21 mouse cellular contexts compared by ENCODE assay signal in the genomic region with DNA sequence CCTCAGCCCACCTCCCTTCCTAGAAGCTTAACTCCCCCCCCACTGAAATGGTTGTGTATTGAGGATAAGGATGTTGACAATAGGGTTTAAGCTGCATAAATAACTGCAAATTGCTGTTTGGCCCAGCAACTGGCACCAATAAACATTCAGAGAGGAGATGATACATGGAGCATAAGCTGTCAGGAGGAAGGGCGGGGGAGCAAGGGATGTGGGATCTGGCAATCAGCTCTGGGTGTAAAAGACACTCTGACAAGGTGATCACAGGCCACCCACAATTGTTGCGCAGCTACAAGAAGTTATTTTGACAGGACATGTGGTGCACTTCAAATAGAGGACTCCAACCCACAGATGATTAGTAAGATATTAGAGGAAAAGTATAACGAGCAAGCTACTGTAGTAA.
DNase-seq lines count a peak whose midpoint lies in the region; ATAC-seq lines count a peak whose summit lies in the region.
"Had no signal": no experiment of that assay in that cellular context is flagged by ENCODE, and none has a peak within 500 bp of the region (broad histone marks: within the 10 kb centered on the region; RNA-seq: fewer than 3 reads in every experiment).

No protein-coding gene starts in this region.

- H3K36me3 ChIP-seq in forebrain, embryonic 11.5 days (ENCODE audit: control insufficient read depth, insufficient read depth, low read length): no peaks in the 10 kb centered on the region
- no peaks in the 10 kb centered on the region for H3K36me3 ChIP-seq in forebrain, embryonic 10.5 days (replicated peaks)
- no peaks in the 10 kb centered on the region for H3K36me3 ChIP-seq in midbrain, embryonic 14.5 days (ENCODE audit: control insufficient read depth, insufficient read depth, low read length)
- no peaks in the 10 kb centered on the region for H3K36me3 ChIP-seq in midbrain, embryonic 13.5 days
- H3K36me3 ChIP-seq: embryonic facial prominence, embryonic 12.5 days; heart, embryonic 12.5 days; hindbrain, embryonic 10.5 days had no signal

- DNase-seq in forebrain, embryonic 11.5 days (ENCODE audit: low spot score): no peak
- DNase-seq in forebrain, embryonic 10.5 days (ENCODE audit: extremely low spot score, low spot score): no peak
- peak; percentile 5 for DNase-seq in midbrain, embryonic 14.5 days
- peak; percentile 4 to 12 for DNase-seq in right cerebral cortex, adult 2 months (ENCODE audit: low spot score in 2 of 2)
- DNase-seq in right cerebral cortex, postnatal 4 days: no peak
- DNase-seq in cerebellum, postnatal 10 days: no peak
- DNase-seq: adrenal gland, postnatal 14 days; cerebellum, adult 2 months; cerebellum, postnatal 14 days; embryo, embryonic 11 days; gastrocnemius, adult 2 months; gastrocnemius, postnatal 25 days had no signal

- H3K4me2 ChIP-seq in forebrain, embryonic 11.5 days (ENCODE audit: low read depth, low read length, severe bottlenecking): no peak overlapping the region
- no peak overlapping the region for H3K4me2 ChIP-seq in midbrain, embryonic 14.5 days (ENCODE audit: low read length)
- no peak overlapping the region for H3K4me2 ChIP-seq in midbrain, embryonic 13.5 days (replicated peaks)
- H3K4me2 ChIP-seq: embryonic facial prominence, embryonic 12.5 days; heart, embryonic 12.5 days; hindbrain, embryonic 14.5 days had no signal

- no peaks in the 10 kb centered on the region for H3K9me3 ChIP-seq in forebrain, embryonic 11.5 days (ENCODE audit: control insufficient read depth, low read length)
- no peaks in the 10 kb centered on the region for H3K9me3 ChIP-seq in forebrain, embryonic 10.5 days
- H3K9me3 ChIP-seq in midbrain, embryonic 14.5 days (ENCODE audit: control insufficient read depth, low read length): no peaks in the 10 kb centered on the region
- peaks cover 2% of the 10 kb centered on the region; the same call in 1 of the 2 replicates for H3K9me3 ChIP-seq in midbrain, embryonic 13.5 days
- H3K9me3 ChIP-seq: embryonic facial prominence, embryonic 12.5 days; heart, embryonic 12.5 days; hindbrain, embryonic 10.5 days had no signal

- H3K9ac ChIP-seq in forebrain, embryonic 11.5 days (ENCODE audit: low read length): no peak overlapping the region
- no peak overlapping the region for H3K9ac ChIP-seq in midbrain, embryonic 14.5 days (replicated peaks; ENCODE audit: low read length)
- H3K9ac ChIP-seq in midbrain, embryonic 13.5 days (replicated peaks): no peak overlapping the region
- H3K9ac ChIP-seq: embryonic facial prominence, embryonic 12.5 days; heart, embryonic 12.5 days; hindbrain, embryonic 14.5 days had no signal

- H3K4me1 ChIP-seq in forebrain, embryonic 11.5 days (replicated peaks; ENCODE audit: control insufficient read depth, insufficient read depth, low read length): no peaks in the 10 kb centered on the region
- H3K4me1 ChIP-seq in forebrain, embryonic 10.5 days: peaks cover 12% of the 10 kb centered on the region
- H3K4me1 ChIP-seq in midbrain, embryonic 14.5 days (ENCODE audit: control insufficient read depth, insufficient read depth, low read length): no peaks in the 10 kb centered on the region
- H3K4me1 ChIP-seq in midbrain, embryonic 13.5 days (replicated peaks): 0 out of 2 replicates have a peak, but pooled peaks cover 5% of the 10 kb centered on the region
- H3K4me1 ChIP-seq: embryonic facial prominence, embryonic 12.5 days; heart, embryonic 12.5 days had no signal

- H3K27ac ChIP-seq in forebrain, embryonic 11.5 days (ENCODE audit: low read depth, low read length): no peak overlapping the region
- no peak overlapping the region for H3K27ac ChIP-seq in forebrain, embryonic 10.5 days
- H3K27ac ChIP-seq in midbrain, embryonic 14.5 days (replicated peaks; ENCODE audit: low read depth, low read length): no peak overlapping the region
- no peak overlapping the region for H3K27ac ChIP-seq in midbrain, embryonic 13.5 days
- H3K27ac ChIP-seq: embryonic facial prominence, embryonic 12.5 days; gastrocnemius, adult 2 months; hindbrain, embryonic 10.5 days; hindbrain, embryonic 14.5 days had no signal

- ATAC-seq in forebrain, embryonic 11.5 days (replicated peaks; ENCODE audit: low FRiP score): 0 out of 2 replicates have a peak, but pooled peaks have one; percentile 21
- no peak for ATAC-seq in midbrain, embryonic 14.5 days (ENCODE audit: low FRiP score, low TSS enrichment)
- no peak for ATAC-seq in midbrain, embryonic 13.5 days
- ATAC-seq: activated CD4-positive, CD25-positive, alpha-beta regulatory T cell, adult 4 months; forebrain, embryonic 16.5 days; Patski had no signal

- H3K27me3 ChIP-seq in forebrain, embryonic 11.5 days (ENCODE audit: control insufficient read depth, insufficient read depth, low read length): no peaks in the 10 kb centered on the region
- H3K27me3 ChIP-seq in forebrain, embryonic 10.5 days (ENCODE audit: poor library complexity, severe bottlenecking): no peaks in the 10 kb centered on the region
- no peaks in the 10 kb centered on the region for H3K27me3 ChIP-seq in midbrain, embryonic 14.5 days (ENCODE audit: control insufficient read depth, insufficient read depth, low read length)
- no peaks in the 10 kb centered on the region for H3K27me3 ChIP-seq in midbrain, embryonic 13.5 days
- H3K27me3 ChIP-seq: CH12.LX; embryonic facial prominence, embryonic 12.5 days; heart, embryonic 12.5 days had no signal

- 41% methylated on average over 3 of the region's 3 CpGs for WGBS in forebrain, embryonic 11.5 days
- 61% methylated on average over 3 of the region's 3 CpGs for WGBS in forebrain, embryonic 10.5 days
- WGBS in midbrain, embryonic 14.5 days: 46% methylated on average over 3 of the region's 3 CpGs
- WGBS in midbrain, embryonic 13.5 days: 43% methylated on average over 3 of the region's 3 CpGs

- H3K4me3 ChIP-seq in forebrain, embryonic 11.5 days (ENCODE audit: low read depth, low read length): no peak overlapping the region
- H3K4me3 ChIP-seq in forebrain, embryonic 10.5 days: no peak overlapping the region
- no peak overlapping the region for H3K4me3 ChIP-seq in midbrain, embryonic 14.5 days (replicated peaks; ENCODE audit: low read depth, low read length)
- no peak overlapping the region for H3K4me3 ChIP-seq in midbrain, embryonic 13.5 days (replicated peaks)
- H3K4me3 ChIP-seq: embryonic facial prominence, embryonic 12.5 days; gastrocnemius, adult 2 months; heart, embryonic 12.5 days; hindbrain, embryonic 10.5 days had no signal

Comparison
In these comparisons a context has a peak if more than half of its experiments do, and no peak if none do; other contexts are left out.
1. DNase-seq: peak in midbrain, embryonic 14.5 days (single experiment) and right cerebral cortex, adult 2 months (2 of 2); none in forebrain, embryonic 11.5 days (single experiment), forebrain, embryonic 10.5 days (single experiment), right cerebral cortex, postnatal 4 days (single experiment) and cerebellum, postnatal 10 days (0 of 2).